Mouse (Mus musculus): ENCODE data around the gene Map2k1.

The Map2k1 gene

DNA sequence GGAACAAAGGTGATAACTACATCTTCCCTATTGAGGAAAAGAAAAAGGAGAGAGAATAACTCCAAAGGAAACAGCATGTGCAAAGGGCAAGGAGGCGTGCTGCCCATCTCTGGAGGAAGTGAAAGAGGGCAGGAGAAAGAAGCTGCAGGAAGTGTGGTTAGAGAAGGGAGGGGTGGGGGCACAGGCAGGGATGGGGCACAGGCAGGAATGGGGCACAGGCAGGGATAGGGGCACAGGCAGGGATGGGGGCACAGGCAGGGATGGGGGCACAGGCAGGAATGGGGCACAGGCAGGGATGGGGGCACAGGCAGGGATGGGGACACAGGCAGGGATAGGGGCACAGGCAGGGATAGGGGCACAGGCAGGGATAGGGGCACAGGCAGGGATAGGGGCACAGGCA, 4.1 kb downstream of the Map2k1 start:
- no peak for DNase-seq (ENCODE audit: low read depth)

GRCm38 (mm10) chr9:64242381-64242831, 11.0 kb downstream of the Map2k1 start:
- peak; percentile 52 for DNase-seq (ENCODE audit: low read depth)

DNA sequence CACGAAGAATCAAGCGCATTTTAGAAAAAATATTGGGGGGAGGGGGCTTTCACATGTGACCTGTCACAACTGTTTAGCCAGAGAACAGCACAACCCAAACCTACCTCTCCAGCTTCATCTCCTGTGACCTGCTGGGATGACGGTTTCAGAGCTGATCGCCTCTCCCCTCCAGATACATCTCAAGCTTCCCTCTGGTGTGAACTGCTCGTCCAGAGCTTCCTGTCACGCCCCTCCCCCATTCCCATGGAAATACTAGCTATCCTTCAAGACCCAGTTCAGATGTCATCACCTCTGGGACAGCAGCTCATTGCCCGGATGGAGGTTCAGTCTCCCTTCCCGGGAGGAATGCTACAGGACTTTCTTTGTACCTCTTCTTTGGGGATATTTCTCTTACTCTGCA, 12.8 kb downstream of the Map2k1 start:
- DNase-seq (ENCODE audit: low read depth): no peak

GRCm38 (mm10) chr9:64240116-64240515, 13.3 kb downstream of the Map2k1 start:
- DNase-seq (ENCODE audit: low read depth): no peak

- DNase-seq (ENCODE audit: low read depth): no peak
Measured at GRCm38 (mm10) chr9:64236056-64236455, 17.4 kb downstream of the Map2k1 start.

GRCm38 (mm10) chr9:64234768-64235435, 18.5 kb downstream of the Map2k1 start, which contains the start of gene Uchl4:
Gene Uchl4 (plus strand): TSS chr9:64235201.
- DNase-seq (ENCODE audit: low read depth): no peak

- no peak for DNase-seq (ENCODE audit: low read depth)
Measured at GRCm38 (mm10) chr9:64233656-64234055, 19.8 kb downstream of the Map2k1 start.

DNA sequence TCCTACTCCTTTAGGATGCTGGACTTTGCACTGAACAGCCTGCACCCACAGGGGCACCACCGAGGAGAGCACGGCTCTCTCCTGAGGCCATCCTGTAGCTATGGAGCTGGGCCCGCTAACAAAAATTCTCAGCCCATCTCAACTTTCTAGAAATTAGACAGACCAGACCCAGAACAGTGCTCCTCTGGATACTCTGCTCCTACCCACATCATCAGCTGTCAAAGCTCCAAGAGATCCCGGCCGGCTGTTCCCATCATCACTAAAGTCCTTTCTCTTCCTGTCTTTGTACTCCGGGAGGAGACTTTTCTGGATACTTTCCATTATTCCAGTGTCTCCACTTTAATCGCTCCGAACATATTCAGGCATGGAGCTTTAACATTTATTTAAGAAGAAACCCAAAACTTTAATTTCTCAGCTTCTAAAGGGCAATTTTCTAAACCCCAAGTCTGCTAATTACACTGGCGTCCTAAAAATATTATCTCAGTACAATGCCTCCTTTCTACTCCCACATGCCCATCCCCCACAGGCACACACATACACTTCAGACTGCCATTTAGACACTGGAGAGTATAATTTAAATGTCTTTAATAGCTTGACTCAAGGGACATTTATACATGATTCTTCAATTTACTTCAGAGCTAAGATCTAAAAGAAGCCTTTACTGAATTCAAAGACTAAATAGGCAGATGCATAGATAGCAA, 21.0 kb downstream of the Map2k1 start:
- DNase-seq (ENCODE audit: low read depth): no peak

- no peak for DNase-seq (ENCODE audit: low read depth)
Measured at GRCm38 (mm10) chr9:64231674-64232073, 21.8 kb downstream of the Map2k1 start.

GRCm38 (mm10) chr9:64231171-64231570, 22.3 kb downstream of the Map2k1 start:
- no peak for DNase-seq (ENCODE audit: low read depth)

DNA sequence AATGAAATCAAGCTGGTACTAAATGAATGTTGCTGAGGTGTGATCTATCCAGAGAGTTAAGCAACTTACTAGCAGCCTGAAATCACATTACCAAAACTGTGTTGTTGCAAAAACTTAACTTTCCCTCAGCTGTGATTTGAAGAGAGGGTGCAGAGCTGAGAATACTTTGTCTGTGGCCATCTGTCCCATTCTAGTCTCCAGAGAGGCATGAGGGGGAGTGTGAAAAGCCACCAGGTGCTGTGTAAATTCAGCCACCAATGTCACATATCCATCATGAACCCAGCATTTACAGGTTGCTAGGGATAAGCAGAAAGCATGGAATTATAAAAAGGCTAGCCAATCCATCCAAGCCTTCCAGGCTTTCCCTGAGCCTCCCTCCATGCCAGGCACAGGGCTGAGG, 24.5 kb downstream of the Map2k1 start:
- DNase-seq (ENCODE audit: low read depth): no peak

DNA sequence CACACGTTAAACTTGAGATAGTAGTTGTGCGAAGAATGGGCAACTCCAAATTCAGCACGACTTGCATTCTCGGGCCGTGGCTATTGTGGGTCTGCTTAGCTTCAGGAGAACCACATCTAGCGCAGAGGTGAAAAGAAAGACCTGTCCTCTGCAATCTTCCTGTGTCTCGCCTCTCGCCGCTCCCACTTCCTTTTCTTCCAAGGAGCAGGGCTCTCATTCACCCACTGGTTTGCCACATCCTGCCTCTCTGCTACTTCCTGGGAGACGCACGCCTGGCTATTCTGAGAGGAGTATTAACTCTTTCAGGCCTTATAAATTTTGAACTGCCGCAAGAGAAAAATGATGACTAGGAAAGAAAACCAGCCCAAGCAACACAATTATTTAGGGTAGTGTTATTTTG, 25.7 kb downstream of the Map2k1 start:
- DNase-seq (ENCODE audit: low read depth): peak; percentile 40

- DNase-seq (ENCODE audit: low read depth): no peak
Measured at GRCm38 (mm10) chr9:64225805-64226204, 27.6 kb downstream of the Map2k1 start.

DNA sequence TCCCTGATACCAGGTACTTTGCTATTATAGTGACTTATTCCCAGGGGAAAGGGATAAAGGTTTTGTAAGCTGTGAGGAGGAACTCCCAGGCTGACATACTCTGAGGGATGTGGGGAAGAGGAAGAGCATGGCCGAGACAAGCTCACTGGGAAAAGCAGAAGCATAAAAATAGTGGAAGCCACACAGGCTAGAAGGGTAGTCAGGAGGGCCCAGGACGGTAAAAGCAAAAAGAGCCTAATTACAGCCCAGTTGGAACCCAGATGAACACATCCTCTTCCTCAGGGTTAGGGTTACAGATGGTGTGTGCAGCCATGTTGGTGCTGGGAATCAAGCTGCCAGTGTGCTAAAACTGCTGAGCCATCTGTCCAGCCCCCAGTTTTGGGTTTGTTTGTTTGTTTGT, 31.3 kb downstream of the Map2k1 start:
- no peak for DNase-seq (ENCODE audit: low read depth)

GRCm38 (mm10) chr9:64221480-64221879, 32.0 kb downstream of the Map2k1 start:
- no peak for DNase-seq (ENCODE audit: low read depth)

DNA sequence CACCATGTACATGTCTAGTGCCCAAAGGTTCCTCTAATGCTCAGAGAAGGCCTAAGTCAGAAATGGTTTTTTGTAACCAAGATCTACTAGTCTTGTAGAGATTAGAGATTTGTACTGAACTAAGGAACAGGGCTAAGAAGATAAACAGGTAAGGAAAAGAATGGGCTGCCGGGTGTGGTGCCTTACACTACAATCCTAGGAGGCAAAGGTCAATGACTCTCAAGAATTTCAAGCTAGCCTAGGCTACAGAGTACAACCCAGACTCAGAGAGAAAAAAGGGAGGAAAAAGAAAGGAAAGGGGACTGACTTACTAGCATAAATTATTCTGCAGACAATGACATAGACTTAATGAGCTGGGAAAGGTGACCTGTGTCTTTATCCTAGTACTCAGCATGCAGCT, 32.8 kb downstream of the Map2k1 start:
- DNase-seq (ENCODE audit: low read depth): no peak

- DNase-seq (ENCODE audit: low read depth): no peak
Measured at GRCm38 (mm10) chr9:64219772-64220420, 33.5 kb downstream of the Map2k1 start.

- DNase-seq (ENCODE audit: low read depth): no peak
Measured at GRCm38 (mm10) chr9:64219305-64219704, 34.1 kb downstream of the Map2k1 start.

DNA sequence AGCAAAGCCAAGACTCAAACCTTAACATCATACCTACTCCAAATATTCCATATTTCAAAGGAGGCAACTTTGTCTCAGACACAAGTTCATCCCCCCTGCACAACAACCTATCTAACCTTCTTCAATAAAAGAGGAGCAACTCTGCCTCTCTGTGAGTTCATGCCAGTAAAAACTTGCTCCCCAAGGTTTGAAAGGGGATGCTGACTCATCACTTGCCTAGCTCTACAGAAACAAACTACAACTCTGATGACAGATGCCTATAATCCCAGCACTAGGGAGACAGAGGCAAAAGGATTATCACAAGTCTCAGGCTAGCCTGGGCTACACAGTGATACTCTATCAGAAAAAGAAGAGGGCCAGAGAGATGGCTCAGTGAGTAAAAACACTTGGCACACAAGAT, 35.5 kb downstream of the Map2k1 start:
- DNase-seq (ENCODE audit: low read depth): no peak

DNA sequence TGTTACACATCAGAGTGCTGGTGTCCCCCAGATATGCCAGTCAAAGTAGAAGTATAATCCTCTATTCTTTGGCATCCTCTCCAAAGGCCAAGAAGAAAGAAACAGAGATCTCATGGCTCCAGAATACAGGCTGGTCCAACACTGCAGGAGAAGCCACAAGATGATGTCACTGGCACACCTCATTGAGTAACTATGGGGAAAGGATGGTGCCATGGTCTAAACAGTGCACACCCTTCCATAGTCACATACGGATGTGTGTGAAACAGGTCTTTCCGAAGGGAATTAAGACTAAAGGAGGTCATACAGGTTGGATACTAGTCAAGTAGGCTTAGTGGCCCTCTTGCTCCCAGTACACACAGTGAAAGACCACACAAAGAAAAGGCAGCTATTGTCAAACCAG, 36.8 kb downstream of the Map2k1 start:
- no peak for DNase-seq (ENCODE audit: low read depth)

- DNase-seq (ENCODE audit: low read depth): no peak
Measured at GRCm38 (mm10) chr9:64216090-64216489, 37.3 kb downstream of the Map2k1 start.

DNA sequence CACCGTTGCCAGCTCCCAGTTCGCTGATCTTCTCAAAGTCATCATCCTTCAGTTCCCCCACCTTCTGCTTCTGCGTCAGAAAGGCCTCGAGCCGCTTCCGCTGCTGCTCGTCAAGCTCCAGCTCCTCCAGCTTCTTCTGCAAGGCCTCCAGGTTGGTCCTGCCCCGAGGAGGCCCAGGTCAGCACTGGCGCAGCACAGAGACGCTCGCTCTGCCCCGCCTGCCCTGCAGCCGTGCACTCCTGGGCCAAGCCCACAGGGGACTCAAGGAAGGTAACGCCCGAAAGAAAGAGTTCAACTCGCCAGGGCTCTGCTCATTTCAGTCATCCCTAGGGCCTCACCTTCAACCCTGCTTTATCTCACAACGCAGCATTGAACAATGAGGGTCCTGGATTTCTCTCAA, 39.0 kb downstream of the Map2k1 start:
- no peak for DNase-seq (ENCODE audit: low read depth)

DNA sequence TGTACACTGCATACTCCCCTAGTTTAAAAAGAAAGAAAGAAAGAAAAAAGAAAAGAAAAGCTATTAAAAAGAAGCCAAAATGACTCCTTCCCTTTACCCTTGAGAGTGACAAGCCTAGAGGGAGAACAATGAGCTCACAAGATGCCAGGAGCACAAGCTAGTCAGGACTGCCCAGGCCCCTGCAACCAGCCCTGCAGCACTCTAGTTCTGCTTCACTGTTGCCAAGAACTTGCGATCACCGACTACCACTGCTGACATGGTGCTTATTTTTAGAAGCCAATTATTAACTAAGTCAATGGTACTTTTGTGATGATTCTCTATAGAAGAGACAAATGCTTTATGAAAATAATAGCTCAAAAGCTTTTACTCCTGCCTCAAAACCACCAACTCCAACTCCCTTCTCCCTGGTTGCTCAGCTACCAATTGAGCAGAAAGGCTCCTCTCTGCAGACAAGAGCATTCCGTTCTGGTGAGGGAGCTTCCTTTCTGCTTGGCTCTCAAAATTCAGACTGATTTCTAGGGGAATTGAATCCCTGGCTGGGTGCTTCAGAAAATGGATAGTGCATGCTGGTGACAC, 45.8 kb downstream of the Map2k1 start:
- no peak for DNase-seq (ENCODE audit: low read depth)
